Mouse (Mus musculus) bone marrow macrophage, adult 2 months (primary cell): ENCODE data around the gene Cdkl5.

Experiments
- CTCF ChIP-seq: IDR thresholded peaks from 2 replicates; pipeline ENCODE4 v1.5.1; 2012; ENCODE audit warnings: low read depth, mild to moderate bottlenecking, low read length, moderate library complexity
- POLR2A ChIP-seq: IDR thresholded peaks from 2 replicates; pipeline ENCODE4 v1.6.1; 2012; ENCODE audit warnings: mild to moderate bottlenecking, low read depth, low read length, borderline replicate concordance

GRCm38 (mm10) chrX:161006272-161006671, 11.8 kb upstream of the Cdkl5 start:
- TF ChIP-seq CTCF (no peak), POLR2A (no peak)
